Mouse (Mus musculus) spleen, adult 2 months (tissue): Measurements from ENCODE around the gene Dapp1.

Experiments
- CTCF ChIP-seq: fragments of 200-500 bp; IDR thresholded peaks from 2 replicates; pipeline ENCODE4 v1.5.1; 2011; ENCODE audit warnings: mild to moderate bottlenecking, inconsistent platforms; ENCODE audit not compliant: insufficient read depth, insufficient read length, insufficient replicate concordance; ENCODE audit errors: extremely low read depth
- POLR2A ChIP-seq: fragments of 200-500 bp; IDR thresholded peaks from 2 replicates; pipeline ENCODE4 v1.6.1; 2011; ENCODE audit warnings: low read depth, low read length, inconsistent platforms

- TF ChIP-seq CTCF (no peak), POLR2A (no peak)
Observed at GRCm38 (mm10) chr3:138001865-138002264, 20.5 kb upstream of the Dapp1 start.
